Mouse (Mus musculus) midbrain, embryonic 14.5 days (tissue): ENCODE measurements around the gene Yars2. TPM values are rescaled to one million over a fixed set of nuclear protein-coding genes. Genes with fewer than 3 reads are reported as not detected.

Source experiments
- ATAC-seq: fragments of 200-750 bp; cut with Nextera tagmentation; 2 replicates; pipeline ENCODE4 v1.8.0; 2017; ENCODE audit warnings: moderate number of reproducible peaks, moderate library complexity; ENCODE audit not compliant: low FRiP score, low TSS enrichment
- DNase-seq: peaks from one replicate; pipeline ENCODE4 v3.0.0-alpha.2; 2015
- H3K27ac ChIP-seq: fragments of 300-500 bp; sonication (generic); replicated peaks from 2 replicates; pipeline ENCODE4 v1.5.1; 2014; ENCODE audit warnings: mild to moderate bottlenecking, low read depth, low read length, moderate library complexity
- H3K27me3 ChIP-seq: fragments of 300-500 bp; sonication (generic); 2 replicates; pipeline ENCODE4 v1.6.1; 2014; ENCODE audit warnings: low read length, control low read depth, mixed read lengths; ENCODE audit not compliant: control insufficient read depth, insufficient read depth
- H3K36me3 ChIP-seq: fragments of 300-500 bp; sonication (generic); 2 replicates; pipeline ENCODE4 v1.6.1; 2014; ENCODE audit warnings: low read length, control low read depth; ENCODE audit not compliant: control insufficient read depth, insufficient read depth
- H3K4me1 ChIP-seq: fragments of 300-500 bp; sonication (generic); 2 replicates; pipeline ENCODE4 v1.6.1; 2014; ENCODE audit warnings: mild to moderate bottlenecking, antibody characterized with exemption, low read length, control low read depth; ENCODE audit not compliant: control insufficient read depth, insufficient read depth
- H3K4me2 ChIP-seq: fragments of 300-500 bp; sonication (generic); 2 replicates; pipeline ENCODE4 v1.6.1; 2014; ENCODE audit warnings: mild to moderate bottlenecking, low read length, moderate library complexity
- H3K4me3 ChIP-seq: fragments of 300-500 bp; sonication (generic); replicated peaks from 2 replicates; pipeline ENCODE4 v1.5.1; 2014; ENCODE audit warnings: low read depth, low read length
- H3K9ac ChIP-seq: fragments of 300-500 bp; sonication (generic); replicated peaks from 2 replicates; pipeline ENCODE4 v1.6.1; 2014; ENCODE audit warnings: mild to moderate bottlenecking, low read length, moderate library complexity
- H3K9me3 ChIP-seq: fragments of 300-500 bp; sonication (generic); 2 replicates; pipeline ENCODE4 v1.6.1; 2016; ENCODE audit warnings: low read length, control low read depth, mixed read lengths; ENCODE audit not compliant: control insufficient read depth
- WGBS: fragments of 180-500 bp; shearing (Covaris S2); extraction: QIAGEN DNeasy Blood & Tissue Kit; methylation state at CpG from one replicate; pipeline ENCODE4 v1.1.7; 2014; 5-methylcytosine and 5-hydroxymethylcytosine counted together
- polyA plus RNA-seq: library from polyadenylated mRNA; unstranded; fragments of >200 nt; fragmentation: Nextera tagmentation; extraction: Ambion mirVana; gene quantifications from 2 replicates; pipeline ENCODE4 v1.2.1, GENCODE M21; 2014

The Yars2 gene
- polyA plus RNA-seq, 1 experiment from 2014 or later = 25.1 TPM

DNA sequence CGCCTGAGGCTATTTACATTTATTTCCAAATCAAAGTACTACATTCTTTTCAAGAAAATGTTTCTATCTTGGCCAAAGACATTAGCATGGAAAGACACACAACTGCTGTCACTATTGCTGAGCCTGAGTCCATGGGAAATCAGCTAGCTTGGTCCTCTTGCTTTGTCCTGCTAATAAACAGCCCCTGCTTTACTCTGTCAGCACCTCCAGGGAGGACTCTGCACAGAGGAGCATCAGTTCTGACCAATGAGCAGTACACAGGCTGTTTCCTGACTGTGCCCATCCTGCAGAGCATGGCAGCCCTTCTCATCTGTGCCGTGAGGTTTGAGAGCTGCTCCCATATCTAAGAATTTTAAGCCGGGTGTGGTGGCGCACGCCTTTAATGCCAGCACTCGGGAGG is 29.0 kb upstream of the Yars2 start:
- Histone ChIP-seq H3K9me3 (no peaks in the 10 kb centered on the region), H3K4me3 (no peak overlapping the region), H3K4me1 (no peaks in the 10 kb centered on the region), H3K36me3 (no peaks in the 10 kb centered on the region), H3K4me2 (no peak overlapping the region), H3K27ac (no peak overlapping the region), H3K9ac (no peak overlapping the region), H3K27me3 (no peaks in the 10 kb centered on the region)
- DNase-seq = no peak
- WGBS = 80% methylated on average over 6 of the region's 6 CpGs
- no peak for ATAC-seq

DNA sequence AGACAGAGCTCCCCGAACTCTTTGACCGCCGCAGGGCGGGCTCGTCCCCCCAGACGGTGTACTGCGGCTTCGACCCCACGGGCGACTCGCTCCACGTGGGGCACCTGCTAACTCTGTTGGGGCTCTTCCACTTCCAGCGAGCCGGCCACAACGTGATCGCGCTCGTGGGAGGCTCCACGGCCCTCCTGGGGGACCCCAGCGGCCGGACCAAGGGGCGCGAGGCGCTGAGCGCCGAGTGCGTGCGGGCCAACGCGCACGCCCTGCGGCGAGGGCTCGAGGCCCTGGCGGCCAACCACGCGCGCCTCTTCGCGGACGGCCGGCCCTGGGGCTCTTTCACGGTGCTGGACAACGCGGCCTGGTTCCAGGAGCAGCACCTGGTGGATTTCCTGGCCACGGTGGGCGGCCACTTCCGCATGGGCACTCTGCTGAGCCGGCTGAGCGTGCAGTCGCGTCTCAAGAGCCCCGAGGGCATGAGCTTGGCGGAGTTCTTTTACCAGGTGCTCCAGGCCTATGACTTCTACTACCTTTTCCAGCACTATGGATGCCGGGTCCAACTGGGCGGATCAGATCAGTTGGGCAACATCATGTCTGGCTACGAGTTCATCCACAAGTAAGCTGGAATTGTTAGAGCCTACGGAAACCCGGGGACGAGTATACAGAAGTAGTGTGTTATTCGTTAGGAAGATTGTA is 518 bp downstream of the Yars2 start:
- DNase-seq (peak; percentile 61), ATAC-seq (peak; percentile 69)
- Histone ChIP-seq H3K36me3 (peaks cover 22% of the 10 kb centered on the region), H3K27ac (peak overlapping the region; percentile 93), H3K27me3 (no peaks in the 10 kb centered on the region), H3K4me2 (peak overlapping the region; percentile 91), H3K9me3 (no peaks in the 10 kb centered on the region), H3K9ac (peak overlapping the region; percentile 74), H3K4me3 (peak overlapping the region; percentile 94), H3K4me1 (peaks cover 13% of the 10 kb centered on the region; the same call in 1 of the 2 replicates)
- under 1% methylated on average over 61 of the region's 61 CpGs for WGBS

DNA sequence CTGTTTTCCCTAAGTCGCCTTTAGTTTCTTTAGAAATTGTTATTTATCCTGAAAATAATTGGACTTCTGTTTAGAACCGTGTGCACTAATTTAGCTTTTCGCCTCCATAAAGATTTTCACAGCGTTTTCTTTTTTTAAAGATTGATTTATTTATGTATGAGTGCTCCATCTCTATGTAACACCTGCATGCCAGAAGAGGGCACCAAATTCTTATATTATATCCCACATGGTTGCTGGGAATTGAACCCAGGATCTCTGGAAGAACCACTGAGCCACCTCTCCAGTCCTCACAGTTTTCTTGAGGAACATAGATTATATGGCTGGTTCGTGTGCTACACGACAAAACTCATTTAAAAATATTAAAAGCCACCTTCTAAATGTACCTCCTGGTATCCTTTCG is 1.1 kb downstream of the Yars2 start:
- Histone ChIP-seq H3K4me1 (peaks cover 13% of the 10 kb centered on the region; the same call in 1 of the 2 replicates), H3K4me2 (peak overlapping the region; percentile 91), H3K9me3 (no peaks in the 10 kb centered on the region), H3K36me3 (peaks cover 25% of the 10 kb centered on the region), H3K27ac (no peak overlapping the region), H3K4me3 (peak overlapping the region; percentile 94), H3K9ac (peak overlapping the region; percentile 74), H3K27me3 (no peaks in the 10 kb centered on the region)
- peak; percentile 64 for DNase-seq
- ATAC-seq = no peak
- 23% methylated on average over 7 of the region's 7 CpGs for WGBS

DNA sequence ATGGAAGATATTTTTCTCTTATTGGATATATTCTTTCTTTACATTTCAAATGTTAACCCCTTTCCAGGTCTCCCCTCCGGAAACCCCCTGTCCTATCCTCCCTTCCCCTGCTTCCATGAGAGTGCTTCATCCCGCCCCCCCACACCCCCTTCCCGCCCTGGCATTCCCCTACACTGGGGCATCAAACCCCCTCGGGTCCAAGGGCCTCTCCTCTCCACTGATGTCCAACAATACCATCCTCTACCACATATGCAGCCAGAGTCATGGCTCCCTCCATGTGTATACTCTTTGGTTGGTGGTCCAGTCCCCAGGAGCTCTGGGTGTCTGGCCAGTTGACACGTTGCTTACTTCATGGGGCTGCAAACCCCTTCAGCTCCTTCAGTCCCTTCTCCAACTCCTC is 8.6 kb downstream of the Yars2 start:
- Histone ChIP-seq H3K36me3 (peaks cover 70% of the 10 kb centered on the region), H3K4me3 (no peak overlapping the region), H3K27me3 (no peaks in the 10 kb centered on the region), H3K9ac (no peak overlapping the region), H3K27ac (no peak overlapping the region), H3K9me3 (no peaks in the 10 kb centered on the region), H3K4me1 (no peaks in the 10 kb centered on the region), H3K4me2 (no peak overlapping the region)
- ATAC-seq = no peak
- no peak for DNase-seq
- 89% methylated on average over 5 of the region's 5 CpGs for WGBS

DNA sequence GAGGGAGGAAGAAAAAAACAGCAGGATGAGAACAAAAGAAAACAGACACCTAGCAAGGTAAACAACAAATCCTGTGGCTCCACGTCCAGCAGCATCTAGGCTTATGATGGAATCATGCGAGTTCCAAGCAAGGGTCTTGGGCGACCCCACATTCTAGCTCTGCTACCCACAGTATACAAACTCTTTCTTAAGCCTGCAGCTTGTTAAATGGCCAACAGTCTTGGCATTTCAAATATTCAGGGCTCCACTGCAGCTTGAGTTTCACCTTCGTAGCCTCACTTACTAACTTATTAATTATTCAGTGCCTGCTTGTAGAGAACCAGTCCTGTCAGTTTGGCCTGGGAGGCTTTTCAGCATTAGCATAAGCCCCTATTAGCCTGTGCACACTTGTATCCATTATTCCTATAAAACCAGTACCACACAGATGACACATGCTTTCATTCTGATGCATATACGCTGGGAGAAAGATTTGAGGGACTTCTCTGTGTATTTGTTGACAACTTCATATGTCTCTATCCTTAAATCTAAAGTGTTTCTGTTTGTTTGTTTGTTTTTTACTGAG is 23.1 kb downstream of the Yars2 start:
- DNase-seq (peak; percentile 46), ATAC-seq (no peak; the same call in 1 of the 2 replicates)
- H3K9me3 ChIP-seq = no peaks in the 10 kb centered on the region
- WGBS = 55% methylated on average over 5 of the region's 5 CpGs
- H3K36me3 ChIP-seq = peaks cover 43% of the 10 kb centered on the region
- H3K4me2 ChIP-seq = no peak overlapping the region
- H3K4me3 ChIP-seq = no peak overlapping the region
- H3K27ac ChIP-seq = no peak overlapping the region
- no peaks in the 10 kb centered on the region for H3K4me1 ChIP-seq
- no peak overlapping the region for H3K9ac ChIP-seq
- H3K27me3 ChIP-seq = no peaks in the 10 kb centered on the region

DNA sequence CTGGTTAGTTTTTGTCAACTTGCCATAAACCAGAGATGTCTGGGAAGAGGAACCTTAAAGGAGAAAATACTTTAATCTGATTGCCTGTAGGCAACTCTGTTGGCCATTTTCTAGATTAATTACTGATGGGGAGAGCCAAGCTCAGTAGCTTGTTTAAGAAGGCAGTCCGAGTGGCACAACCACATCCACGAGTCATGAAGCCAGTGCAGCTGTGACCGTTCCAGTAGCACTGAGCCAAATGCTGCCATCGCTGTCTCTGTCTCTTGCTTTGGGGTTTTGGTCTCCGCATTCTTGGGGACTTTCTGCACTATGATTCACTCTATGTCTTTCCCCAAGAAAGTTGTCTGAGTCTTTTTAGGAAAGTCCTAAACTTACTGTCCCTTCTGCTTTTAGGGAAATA is 43.7 kb downstream of the Yars2 start:
- H3K4me3 ChIP-seq = no peak overlapping the region
- no peaks in the 10 kb centered on the region for H3K9me3 ChIP-seq
- H3K4me1 ChIP-seq = no peaks in the 10 kb centered on the region
- WGBS = 93% methylated on average over 5 of the region's 5 CpGs
- no peaks in the 10 kb centered on the region for H3K27me3 ChIP-seq
- no peak overlapping the region for H3K27ac ChIP-seq
- no peak for ATAC-seq
- no peak for DNase-seq
- peaks cover 15% of the 10 kb centered on the region for H3K36me3 ChIP-seq
- H3K9ac ChIP-seq = no peak overlapping the region
- no peak overlapping the region for H3K4me2 ChIP-seq

DNA sequence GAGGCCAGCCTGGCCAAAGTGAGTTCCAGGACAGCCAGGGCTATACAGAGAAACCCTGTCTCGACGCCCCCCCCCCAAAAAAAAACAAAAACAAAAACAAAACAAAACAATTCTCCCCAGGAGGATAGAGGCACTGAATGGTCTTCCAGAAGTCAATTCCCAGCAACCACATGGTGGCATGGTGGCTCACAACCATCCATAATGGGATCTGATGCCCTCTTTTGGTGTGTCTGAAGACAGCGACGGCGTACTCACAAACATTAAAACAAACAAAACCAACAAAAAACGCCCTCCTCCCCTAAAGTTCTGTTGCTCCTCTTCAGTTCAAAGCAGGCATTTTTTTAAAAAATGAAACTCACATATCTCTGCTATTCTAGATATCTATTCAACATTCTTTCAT is 55.1 kb downstream of the Yars2 start:
- no peaks in the 10 kb centered on the region for H3K36me3 ChIP-seq
- H3K9ac ChIP-seq = peak overlapping the region; percentile 93
- 14% methylated on average over 6 of the region's 6 CpGs for WGBS
- H3K9me3 ChIP-seq = no peaks in the 10 kb centered on the region
- peak overlapping the region; percentile 73 for H3K4me2 ChIP-seq
- peak overlapping the region; percentile 98 for H3K4me3 ChIP-seq
- H3K27ac ChIP-seq = peak overlapping the region; percentile 90; the same call in 1 of the 2 replicates
- no peak for ATAC-seq
- DNase-seq = peak; percentile 44
- H3K27me3 ChIP-seq = no peaks in the 10 kb centered on the region
- H3K4me1 ChIP-seq = peaks cover 14% of the 10 kb centered on the region

DNA sequence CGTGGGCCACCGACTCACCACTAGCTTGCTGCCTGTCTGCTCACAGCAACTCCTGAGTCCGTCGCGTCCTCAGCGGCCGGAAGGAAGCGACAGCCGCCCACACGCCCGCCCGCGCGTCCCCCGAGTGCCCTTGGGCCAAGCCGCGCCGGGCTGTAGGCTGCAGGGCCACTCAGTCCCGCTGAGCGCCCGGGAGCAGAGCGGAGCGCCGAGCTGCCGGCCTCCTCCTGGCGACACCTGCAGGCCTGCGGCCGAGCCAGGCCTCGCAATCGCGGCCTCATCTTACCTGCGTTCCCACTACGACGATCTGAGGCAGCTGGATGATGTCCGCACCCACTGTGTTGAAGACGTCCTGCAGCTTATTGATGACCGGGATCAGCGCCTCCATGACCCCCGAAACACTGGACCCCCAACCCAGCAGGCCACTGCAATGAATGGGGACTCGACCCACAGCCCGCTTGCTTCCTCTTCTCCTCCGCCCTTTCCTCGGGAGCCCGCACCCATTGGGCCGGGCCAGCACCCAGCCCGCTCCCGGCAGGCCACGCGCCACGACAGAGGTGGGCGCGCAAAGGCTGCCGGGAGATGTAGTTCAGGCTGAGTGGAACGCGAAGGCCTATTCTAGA is 55.8 kb downstream of the Yars2 start, which contains the start of gene Dnm1l:
Gene Dnm1l (minus strand): TSS at position 479 of the 620 bp plus-strand sequence.
- WGBS = under 1% methylated on average over 55 of the region's 55 CpGs
- Histone ChIP-seq H3K27ac (peak within 1 kb of the TSS; percentile 90), H3K4me1 (peaks cover 14% of the 10 kb centered on the region), H3K9me3 (no peaks in the 10 kb centered on the region), H3K4me2 (peak within 1 kb of the TSS; percentile 73), H3K9ac (peak within 1 kb of the TSS; percentile 93), H3K4me3 (peak within 1 kb of the TSS; percentile 98), H3K27me3 (no peaks in the 10 kb centered on the region), H3K36me3 (no peaks in the 10 kb centered on the region)
- DNase-seq (peak; percentile 97), ATAC-seq (peak; percentile 99)
